Mouse (Mus musculus) kidney, adult 9 months (tissue): Measurements from ENCODE around the gene Plxdc2.

Experiments used
- DNase-seq: peaks from one replicate; pipeline ENCODE4 v3.0.0; 2022

Gene Plxdc2

GRCm38 (mm10) chr2:16356106-16356818 is at the start of gene Plxdc2:
Gene Plxdc2 (plus strand): TSS chr2:16356304.
- peak; percentile 81 for DNase-seq

- DNase-seq: no peak
Measured at GRCm38 (mm10) chr2:16310387-16310786, 45.7 kb upstream of the Plxdc2 start.

GRCm38 (mm10) chr2:16312400-16313070 is 43.6 kb upstream of the Plxdc2 start:
- peak; percentile 31 for DNase-seq

- no peak for DNase-seq
Measured at GRCm38 (mm10) chr2:16335194-16335781, 20.8 kb upstream of the Plxdc2 start.

- DNase-seq: no peak
Measured at GRCm38 (mm10) chr2:16344564-16344963, 11.5 kb upstream of the Plxdc2 start.

GRCm38 (mm10) chr2:16351106-16351505 is 5.0 kb upstream of the Plxdc2 start:
- no peak for DNase-seq

- no peak for DNase-seq
Measured at GRCm38 (mm10) chr2:16355611-16356105, 446 bp upstream of the Plxdc2 start.

GRCm38 (mm10) chr2:16356921-16357837 is 1.1 kb downstream of the Plxdc2 start:
- peak; percentile 61 for DNase-seq

- DNase-seq: peak; percentile 70
Measured at GRCm38 (mm10) chr2:16357946-16358345, 1.8 kb downstream of the Plxdc2 start.

- DNase-seq: peak; percentile 81
Measured at GRCm38 (mm10) chr2:16359341-16359928, 3.3 kb downstream of the Plxdc2 start.

- no peak for DNase-seq
Measured at GRCm38 (mm10) chr2:16364749-16365148, 8.6 kb downstream of the Plxdc2 start.

GRCm38 (mm10) chr2:16365830-16366401 is 9.8 kb downstream of the Plxdc2 start:
- no peak for DNase-seq

GRCm38 (mm10) chr2:16370419-16370818 is 14.3 kb downstream of the Plxdc2 start:
- DNase-seq: no peak

GRCm38 (mm10) chr2:16374288-16374687 is 18.2 kb downstream of the Plxdc2 start:
- DNase-seq: peak; percentile 31

GRCm38 (mm10) chr2:16386206-16386605 is 30.1 kb downstream of the Plxdc2 start:
- no peak for DNase-seq

GRCm38 (mm10) chr2:16386692-16387091 is 30.6 kb downstream of the Plxdc2 start:
- DNase-seq: no peak

- no peak for DNase-seq
Measured at GRCm38 (mm10) chr2:16387787-16388186, 31.7 kb downstream of the Plxdc2 start.

- DNase-seq: peak; percentile 91
Measured at GRCm38 (mm10) chr2:16397501-16397900, 41.4 kb downstream of the Plxdc2 start.

- DNase-seq: peak; percentile 76
Measured at GRCm38 (mm10) chr2:16398006-16398405, 41.9 kb downstream of the Plxdc2 start.

GRCm38 (mm10) chr2:16398896-16399295 is 42.8 kb downstream of the Plxdc2 start:
- DNase-seq: peak; percentile 60

GRCm38 (mm10) chr2:16406508-16406907 is 50.4 kb downstream of the Plxdc2 start:
- DNase-seq: peak; percentile 27
